Mouse (Mus musculus): ENCODE results near the gene Prickle4. TPM values are rescaled to one million over a fixed set of nuclear protein-coding genes. Genes with fewer than 3 reads are reported as not detected.

Prickle4 gene
- polyA plus RNA-seq, 1 experiment, result 2.2 TPM

- no peak overlapping the region for H3K4me3 ChIP-seq (ENCODE audit: low read depth, low read length)
- no peak overlapping the region for H3K9ac ChIP-seq (ENCODE audit: low read depth, poor library complexity, severe bottlenecking)
- no peaks in the 10 kb centered on the region for H3K27me3 ChIP-seq (ENCODE audit: control insufficient read depth, insufficient read depth, low read length, poor library complexity, severe bottlenecking)
- TF ChIP-seq EP300 (IDR thresholded peaks at IDR 0.05; ENCODE audit: insufficient read depth, low read depth, low read length) (no peak), POLR2A (IDR thresholded peaks at IDR 0.05; ENCODE audit: insufficient read depth, low read length) (no peak), CTCF (IDR thresholded peaks at IDR 0.05; ENCODE audit: low read depth, low read length) (no peak)
- peaks cover 1% of the 10 kb centered on the region for H3K4me1 ChIP-seq (ENCODE audit: control insufficient read depth, insufficient read depth, low read length)
- H3K36me3 ChIP-seq (ENCODE audit: control insufficient read depth, insufficient read depth, low read length, poor library complexity, severe bottlenecking), result no peaks in the 10 kb centered on the region; the same call in 1 of the 2 replicates
- no peaks in the 10 kb centered on the region for H3K9me3 ChIP-seq (replicated peaks; ENCODE audit: control insufficient read depth, insufficient read depth, low read length, poor library complexity, severe bottlenecking)
- H3K27ac ChIP-seq (ENCODE audit: insufficient read depth, low read length), result no peak overlapping the region
Observed at GRCm38 (mm10) chr17:47682836-47683235, 11.7 kb downstream of the Prickle4 start.

GRCm38 (mm10) chr17:47678702-47679101 lies 15.8 kb downstream of the Prickle4 start:
- Histone ChIP-seq H3K27me3 (ENCODE audit: control insufficient read depth, insufficient read depth, low read length, poor library complexity, severe bottlenecking) (no peaks in the 10 kb centered on the region), H3K9ac (ENCODE audit: low read depth, poor library complexity, severe bottlenecking) (no peak overlapping the region), H3K9me3 (replicated peaks; ENCODE audit: control insufficient read depth, insufficient read depth, low read length, poor library complexity, severe bottlenecking) (no peaks in the 10 kb centered on the region), H3K36me3 (ENCODE audit: control insufficient read depth, insufficient read depth, low read length, poor library complexity, severe bottlenecking) (no peaks in the 10 kb centered on the region), H3K4me3 (ENCODE audit: low read depth, low read length) (no peak overlapping the region), H3K4me1 (ENCODE audit: control insufficient read depth, insufficient read depth, low read length) (peaks cover 2% of the 10 kb centered on the region), H3K27ac (ENCODE audit: insufficient read depth, low read length) (no peak overlapping the region)
- no peak for TF ChIP-seq POLR2A (IDR thresholded peaks at IDR 0.05; ENCODE audit: insufficient read depth, low read length)
- no peak for TF ChIP-seq CTCF (IDR thresholded peaks at IDR 0.05; ENCODE audit: low read depth, low read length)
- TF ChIP-seq EP300 (IDR thresholded peaks at IDR 0.05; ENCODE audit: insufficient read depth, low read depth, low read length), result no peak

- Histone ChIP-seq H3K36me3 (ENCODE audit: control insufficient read depth, insufficient read depth, low read length, poor library complexity, severe bottlenecking) (no peaks in the 10 kb centered on the region), H3K4me1 (ENCODE audit: control insufficient read depth, insufficient read depth, low read length) (peaks cover 2% of the 10 kb centered on the region), H3K9ac (ENCODE audit: low read depth, poor library complexity, severe bottlenecking) (no peak overlapping the region), H3K9me3 (replicated peaks; ENCODE audit: control insufficient read depth, insufficient read depth, low read length, poor library complexity, severe bottlenecking) (no peaks in the 10 kb centered on the region), H3K4me3 (ENCODE audit: low read depth, low read length) (no peak overlapping the region), H3K27me3 (ENCODE audit: control insufficient read depth, insufficient read depth, low read length, poor library complexity, severe bottlenecking) (no peaks in the 10 kb centered on the region), H3K27ac (ENCODE audit: insufficient read depth, low read length) (no peak overlapping the region)
- TF ChIP-seq POLR2A (IDR thresholded peaks at IDR 0.05; ENCODE audit: insufficient read depth, low read length) (no peak), CTCF (IDR thresholded peaks at IDR 0.05; ENCODE audit: low read depth, low read length) (no peak), EP300 (IDR thresholded peaks at IDR 0.05; ENCODE audit: insufficient read depth, low read depth, low read length) (no peak)
Observed at GRCm38 (mm10) chr17:47678238-47678637, 16.3 kb downstream of the Prickle4 start.

GRCm38 (mm10) chr17:47676581-47676980 lies 18.0 kb downstream of the Prickle4 start:
- H3K4me3 ChIP-seq (ENCODE audit: low read depth, low read length), result no peak overlapping the region
- no peak overlapping the region for H3K9ac ChIP-seq (ENCODE audit: low read depth, poor library complexity, severe bottlenecking)
- H3K36me3 ChIP-seq (ENCODE audit: control insufficient read depth, insufficient read depth, low read length, poor library complexity, severe bottlenecking), result no peaks in the 10 kb centered on the region
- peaks cover 2% of the 10 kb centered on the region for H3K4me1 ChIP-seq (ENCODE audit: control insufficient read depth, insufficient read depth, low read length)
- H3K9me3 ChIP-seq (replicated peaks; ENCODE audit: control insufficient read depth, insufficient read depth, low read length, poor library complexity, severe bottlenecking), result no peaks in the 10 kb centered on the region
- no peaks in the 10 kb centered on the region for H3K27me3 ChIP-seq (ENCODE audit: control insufficient read depth, insufficient read depth, low read length, poor library complexity, severe bottlenecking)
- H3K27ac ChIP-seq (ENCODE audit: insufficient read depth, low read length), result no peak overlapping the region
- TF ChIP-seq CTCF (IDR thresholded peaks at IDR 0.05; ENCODE audit: low read depth, low read length), result peak; percentile 54
- TF ChIP-seq EP300 (IDR thresholded peaks at IDR 0.05; ENCODE audit: insufficient read depth, low read depth, low read length), result no peak
- TF ChIP-seq POLR2A (IDR thresholded peaks at IDR 0.05; ENCODE audit: insufficient read depth, low read length), result no peak

GRCm38 (mm10) chr17:47672311-47673111 lies 22.0 kb downstream of the Prickle4 start:
- H3K27ac ChIP-seq (ENCODE audit: insufficient read depth, low read length), result no peak overlapping the region
- peak overlapping the region; percentile 70 for H3K4me3 ChIP-seq (ENCODE audit: low read depth, low read length)
- TF ChIP-seq POLR2A (IDR thresholded peaks at IDR 0.05; ENCODE audit: insufficient read depth, low read length), result no peak
- TF ChIP-seq EP300 (IDR thresholded peaks at IDR 0.05; ENCODE audit: insufficient read depth, low read depth, low read length), result no peak
- no peak for TF ChIP-seq CTCF (IDR thresholded peaks at IDR 0.05; ENCODE audit: low read depth, low read length)
- peaks cover 4% of the 10 kb centered on the region for H3K4me1 ChIP-seq (ENCODE audit: control insufficient read depth, insufficient read depth, low read length)
- H3K9ac ChIP-seq (ENCODE audit: low read depth, poor library complexity, severe bottlenecking), result peak overlapping the region; percentile 32
- H3K27me3 ChIP-seq (ENCODE audit: control insufficient read depth, insufficient read depth, low read length, poor library complexity, severe bottlenecking), result no peaks in the 10 kb centered on the region
- H3K9me3 ChIP-seq (replicated peaks; ENCODE audit: control insufficient read depth, insufficient read depth, low read length, poor library complexity, severe bottlenecking), result no peaks in the 10 kb centered on the region
- no peaks in the 10 kb centered on the region for H3K36me3 ChIP-seq (ENCODE audit: control insufficient read depth, insufficient read depth, low read length, poor library complexity, severe bottlenecking)

- Histone ChIP-seq H3K4me1 (ENCODE audit: control insufficient read depth, insufficient read depth, low read length) (peaks cover 4% of the 10 kb centered on the region), H3K9me3 (replicated peaks; ENCODE audit: control insufficient read depth, insufficient read depth, low read length, poor library complexity, severe bottlenecking) (no peaks in the 10 kb centered on the region), H3K4me3 (ENCODE audit: low read depth, low read length) (peak overlapping the region; percentile 70), H3K36me3 (ENCODE audit: control insufficient read depth, insufficient read depth, low read length, poor library complexity, severe bottlenecking) (no peaks in the 10 kb centered on the region), H3K9ac (ENCODE audit: low read depth, poor library complexity, severe bottlenecking) (peak overlapping the region; percentile 32), H3K27ac (ENCODE audit: insufficient read depth, low read length) (no peak overlapping the region), H3K27me3 (ENCODE audit: control insufficient read depth, insufficient read depth, low read length, poor library complexity, severe bottlenecking) (no peaks in the 10 kb centered on the region)
- no peak for TF ChIP-seq POLR2A (IDR thresholded peaks at IDR 0.05; ENCODE audit: insufficient read depth, low read length)
- TF ChIP-seq EP300 (IDR thresholded peaks at IDR 0.05; ENCODE audit: insufficient read depth, low read depth, low read length), result no peak
- TF ChIP-seq CTCF (IDR thresholded peaks at IDR 0.05; ENCODE audit: low read depth, low read length), result no peak
Observed at GRCm38 (mm10) chr17:47671988-47672310, 22.6 kb downstream of the Prickle4 start.

Measured in ES-Bruce4 (cell line).